Mouse (Mus musculus): ENCODE results near the gene Actr3b.
A peak's percentile ranks its signal among the peaks of the same experiment; 100 is the strongest.

Gene Actr3b

DNA sequence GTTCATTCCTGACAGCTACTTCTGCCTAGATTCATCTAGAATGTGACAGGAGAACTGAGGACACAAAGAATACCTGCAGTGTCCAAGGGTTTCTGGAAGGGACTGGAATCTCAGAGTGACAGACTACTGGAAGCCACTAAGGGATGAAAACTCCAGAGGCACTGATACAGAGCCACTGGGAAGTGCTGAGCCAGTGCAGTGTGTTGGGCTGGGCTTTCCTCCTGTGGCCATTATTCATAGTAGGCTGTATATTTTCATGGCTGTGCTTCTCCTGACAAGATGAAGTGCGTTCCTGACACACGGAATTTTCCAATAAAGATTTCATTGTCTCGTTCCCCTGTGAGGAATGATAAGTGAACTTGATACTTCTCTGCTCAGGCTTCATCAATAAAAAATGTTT lies 126.9 kb downstream of the Actr3b start:
- DNase-seq (ENCODE audit: low spot score in 2 of 2): no peak

DNA sequence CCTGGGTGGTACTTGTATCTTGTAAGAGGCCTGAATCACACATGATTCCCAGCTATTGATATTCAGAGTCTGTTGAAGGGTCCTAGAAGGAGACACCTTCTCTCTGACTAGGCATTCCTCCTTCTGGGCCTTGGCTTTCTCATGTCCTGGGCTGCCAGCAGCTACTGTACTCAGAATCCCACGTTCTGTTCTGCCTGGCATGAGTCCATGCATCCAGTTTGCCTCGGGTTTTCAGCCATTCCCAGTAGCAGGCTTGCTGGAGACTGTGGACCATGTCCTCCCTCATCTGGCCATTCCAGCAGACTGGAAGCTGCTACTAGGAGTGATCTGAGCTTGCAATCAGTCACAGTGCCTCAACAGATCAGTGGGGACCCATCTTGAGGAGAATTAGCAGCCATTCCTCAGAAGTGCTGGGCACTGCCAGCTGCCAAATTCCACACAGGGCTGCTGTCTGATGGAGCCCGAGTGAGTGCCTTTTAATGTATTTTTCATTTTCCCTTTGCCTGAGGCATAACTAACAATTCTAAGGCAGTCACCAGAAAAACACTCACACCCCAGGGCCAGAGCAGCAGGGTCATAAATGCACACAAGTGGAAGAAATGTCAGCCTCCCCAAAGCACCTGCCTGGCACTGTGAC lies 130.1 kb downstream of the Actr3b start:
- peak; percentile 43 to 47 for DNase-seq (ENCODE audit: low spot score in 2 of 2)

DNA sequence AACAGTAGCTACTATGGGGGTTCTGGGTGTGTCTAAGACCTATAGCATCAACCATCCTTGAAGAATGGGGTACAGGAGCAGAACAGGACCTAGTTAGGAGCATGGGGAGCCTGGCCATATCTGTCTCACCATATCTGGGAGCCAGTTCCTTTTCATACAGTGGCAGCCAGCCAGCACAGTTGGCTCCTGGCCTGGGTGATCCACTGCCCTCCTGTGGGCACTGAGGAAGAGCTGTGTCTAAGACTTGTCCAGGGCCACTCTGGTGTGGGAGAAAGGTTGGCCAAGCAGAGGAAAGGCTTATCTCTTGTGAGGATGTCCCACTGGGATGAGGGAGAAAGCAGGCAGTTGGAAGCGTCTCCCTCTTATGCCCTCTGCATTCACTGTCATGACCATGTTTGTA lies 131.5 kb downstream of the Actr3b start:
- peak; percentile 36 to 56 for DNase-seq (ENCODE audit: low spot score in 2 of 2)

Measured in right cerebral cortex, postnatal 10 days (tissue).